ENCODE assay signal across 8 mouse cellular contexts in genomic region chr10:76905935-76906341, GRCm38 (mm10). TPM values are rescaled to one million over a fixed set of nuclear protein-coding genes. Genes with fewer than 3 reads are reported as not detected.
DNase-seq lines count a peak whose midpoint lies in the region; ATAC-seq lines count a peak whose summit lies in the region.

No protein-coding gene starts in this region.

- no peaks in the 10 kb centered on the region for H3K36me3 ChIP-seq in erythroblast, embryonic 14.5 days (ENCODE audit: control insufficient read depth)
- no peaks in the 10 kb centered on the region for H3K36me3 ChIP-seq in intestine, embryonic 16.5 days (ENCODE audit: control insufficient read depth, insufficient read depth, low read length)

- H3K27me3 ChIP-seq in erythroblast, embryonic 14.5 days (ENCODE audit: control insufficient read depth): no peaks in the 10 kb centered on the region
- no peaks in the 10 kb centered on the region for H3K27me3 ChIP-seq in intestine, embryonic 16.5 days (replicated peaks; ENCODE audit: control insufficient read depth, insufficient read depth, low read length)

- peak; percentile 19 for DNase-seq in gastrocnemius, postnatal 25 days
- peak; percentile 62 for DNase-seq in lung, postnatal 25 days (ENCODE audit: low spot score)
- DNase-seq in spleen, postnatal 36 days (ENCODE audit: low spot score in 2 of 2): no peak
- no peak for DNase-seq in left cerebral cortex, postnatal 25 days (ENCODE audit: low spot score in 2 of 2)
- DNase-seq in thymus, postnatal 10 days (ENCODE audit: low spot score in 2 of 2): no peak

- no peaks in the 10 kb centered on the region for H3K9me3 ChIP-seq in erythroblast, embryonic 14.5 days (ENCODE audit: control insufficient read depth, low read length)
- no peaks in the 10 kb centered on the region for H3K9me3 ChIP-seq in intestine, embryonic 16.5 days (ENCODE audit: control insufficient read depth, low read length)

- intact Hi-C loops in left cerebral cortex, postnatal 25 days (cut with DNase I): no loop called here

- no peak overlapping the region for H3K9ac ChIP-seq in intestine, embryonic 16.5 days (ENCODE audit: low read depth, low read length)

- H3K27ac ChIP-seq in intestine, embryonic 16.5 days (ENCODE audit: low read length): peak overlapping the region; percentile 23

- peak overlapping the region; percentile 53 for H3K4me3 ChIP-seq in erythroblast, embryonic 14.5 days (replicated peaks)
- H3K4me3 ChIP-seq in intestine, embryonic 16.5 days (ENCODE audit: low read length): no peak overlapping the region

- H3K4me2 ChIP-seq in intestine, embryonic 16.5 days (ENCODE audit: low read depth, low read length): peak overlapping the region; percentile 41

- peaks cover 46% of the 10 kb centered on the region for H3K4me1 ChIP-seq in erythroblast, embryonic 14.5 days (ENCODE audit: control insufficient read depth)
- peaks cover 25% of the 10 kb centered on the region for H3K4me1 ChIP-seq in intestine, embryonic 16.5 days (ENCODE audit: control insufficient read depth, insufficient read depth, low read length)

- WGBS in intestine, embryonic 16.5 days: 41% methylated on average over 14 of the region's 14 CpGs

- no peak for ATAC-seq in erythroblast, adult 5-6 weeks (replicated peaks; ENCODE audit: low FRiP score, poor library complexity, severe bottlenecking)
- ATAC-seq in intestine, embryonic 16.5 days: peak; percentile 47

RNA-seq across cellular contexts. Expression of gene Pcbp3, which starts 55.7 kb away (rescaled TPM):
- 0.32 and 0.55 TPM in 2 replicates for polyA plus RNA-seq in erythroblast, embryonic 14.5 days (2012)
- not detected in 2 replicates for total RNA-seq in erythroblast, adult 5-6 weeks (2015; ENCODE audit: low replicate concordance)
- total RNA-seq in erythroblast, adult 5-6 weeks (2017; ENCODE audit: low replicate concordance): 0.84 and 1.1 TPM in 2 replicates
- total RNA-seq in gastrocnemius, postnatal 25 days (2021): 1 to 10 TPM; 1.9 to 3.2 TPM
- polyA plus RNA-seq in intestine, embryonic 16.5 days (2015; fragmentation: Nextera tagmentation; extraction: Ambion mirVana): 42.1 and 44.1 TPM in 2 replicates
- total RNA-seq in left cerebral cortex, postnatal 25 days (2021): 10 to 100 TPM; 67.2 to 72.4 TPM

Comparison
In these comparisons a context has a peak if more than half of its experiments do, and no peak if none do; other contexts are left out.
1. DNase-seq: peak in gastrocnemius, postnatal 25 days (single experiment) and lung, postnatal 25 days (single experiment); none in spleen, postnatal 36 days (0 of 2), left cerebral cortex, postnatal 25 days (0 of 2) and thymus, postnatal 10 days (0 of 2).
2. RNA of gene Pcbp3, which starts 55.7 kb away (total RNA-seq): 67.2 to 72.4 TPM in left cerebral cortex, postnatal 25 days; 1.9 to 3.2 TPM in gastrocnemius, postnatal 25 days and 0.84 to 1.1 TPM in erythroblast, adult 5-6 weeks; every median in the first group is over 10 times any median in the second.